Mouse (Mus musculus): Measurements from ENCODE around the gene Cdc26.

DNA sequence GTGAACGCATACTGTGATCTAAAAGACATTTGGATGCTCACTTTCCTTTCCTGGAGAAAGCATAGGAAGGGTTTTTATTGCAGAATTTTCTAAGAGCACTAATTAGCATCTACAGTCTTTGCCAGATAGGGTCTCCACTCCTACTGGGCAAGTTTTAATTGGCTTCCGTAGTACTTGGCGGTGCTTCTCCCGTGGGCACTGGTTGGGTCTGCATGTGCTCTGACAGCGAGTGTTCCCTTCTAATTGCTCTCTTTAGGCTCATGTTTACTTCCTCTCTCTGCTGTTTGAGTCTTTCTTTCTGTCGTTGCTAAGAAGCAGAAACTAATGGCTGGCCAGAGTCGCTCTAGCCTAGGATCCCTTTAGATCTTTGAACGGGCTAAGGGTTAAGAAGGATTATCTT, 10.0 kb upstream of the Cdc26 start:
- TF ChIP-seq CTCF (IDR thresholded peaks at IDR 0.05; ENCODE audit: borderline replicate concordance, insufficient read depth, low read depth, low read length): no peak
- TF ChIP-seq POLR2A (IDR thresholded peaks at IDR 0.05; ENCODE audit: borderline replicate concordance, insufficient read depth, low read length): no peak

Data from cerebellum, adult 2 months (tissue).